Mouse (Mus musculus) heart, adult 9 months (tissue): ENCODE measurements at regions not wholly inside any gene's neighbourhood (a gene's known extent, or its start where the extent isn't known, plus 50 kb on each side); places are given as distances from the start of the nearest gene placed in this dataset.
"Not testable (repeated sequence)": the region's sequence is repeated elsewhere in the genome, so short reads cannot be mapped to it uniquely, and the experiment has no call there.

Experiments
- DNase-seq, 2 experiments: peaks; one replicate each; pipeline ENCODE4 v3.0.0; 2022; ENCODE audit warnings: low spot score in 2 of 2

- DNase-seq = not testable (repeated sequence)
Observed at GRCm38 (mm10) chr8:20285523-20285922, 77.5 kb downstream of the Gm15319 start.

- DNase-seq = peak in 1 of 2 experiments; percentile 39
Observed at GRCm38 (mm10) chr8:20284856-20285255, 78.2 kb downstream of the Gm15319 start.

GRCm38 (mm10) chr8:20283141-20283540 is 79.9 kb downstream of the Gm15319 start:
- DNase-seq = not testable (repeated sequence)

GRCm38 (mm10) chr8:20281201-20281887 is 81.7 kb downstream of the Gm15319 start:
- DNase-seq = not testable (repeated sequence)

- not testable (repeated sequence) for DNase-seq
Observed at GRCm38 (mm10) chr8:20277701-20278100, 85.3 kb downstream of the Gm15319 start.

- DNase-seq = not testable (repeated sequence)
Observed at GRCm38 (mm10) chr8:20276661-20277060, 86.3 kb downstream of the Gm15319 start.

- DNase-seq = not testable (repeated sequence)
Observed at GRCm38 (mm10) chr8:20273844-20274243, 89.2 kb downstream of the Gm15319 start.

GRCm38 (mm10) chr8:20267520-20268127 is 95.4 kb downstream of the Gm15319 start:
- not testable (repeated sequence) for DNase-seq

- DNase-seq = not testable (repeated sequence)
Observed at GRCm38 (mm10) chr8:20266776-20267175, 96.2 kb downstream of the Gm15319 start.

GRCm38 (mm10) chr8:20264612-20265011 is 98.4 kb downstream of the Gm15319 start:
- not testable (repeated sequence) for DNase-seq

GRCm38 (mm10) chr8:20264106-20264505 is 98.9 kb downstream of the Gm15319 start:
- peak in 1 of 2 experiments; percentile 69 for DNase-seq

- not testable (repeated sequence) for DNase-seq
Observed at GRCm38 (mm10) chr8:20262847-20263570, 100.0 kb downstream of the Gm15319 start.

- not testable (repeated sequence) for DNase-seq
Observed at GRCm38 (mm10) chr8:20262253-20262652, 100.8 kb downstream of the Gm15319 start.

- not testable (repeated sequence) for DNase-seq
Observed at GRCm38 (mm10) chr8:20261452-20262181, 101.4 kb downstream of the Gm15319 start.

- DNase-seq = peak in 1 of 2 experiments; percentile 63
Observed at GRCm38 (mm10) chr8:20261007-20261406, 102.0 kb downstream of the Gm15319 start.

- DNase-seq = not testable (repeated sequence)
Observed at GRCm38 (mm10) chr8:20260125-20260640, 102.8 kb downstream of the Gm15319 start.

- not testable (repeated sequence) for DNase-seq
Observed at GRCm38 (mm10) chr8:20259662-20260061, 103.3 kb downstream of the Gm15319 start.
